In genomic region chr17:15425931-15426330, GRCm38 (mm10) we compare ENCODE assay signal across 18 mouse cellular contexts. TPM values are rescaled to one million over a fixed set of nuclear protein-coding genes. Genes with fewer than 3 reads are reported as not detected.
DNase-seq lines count a peak whose midpoint lies in the region; ATAC-seq lines count a peak whose summit lies in the region.
"Had no signal": no experiment of that assay in that cellular context is flagged by ENCODE, and none has a peak within 500 bp of the region (broad histone marks: within the 10 kb centered on the region; RNA-seq: fewer than 3 reads in every experiment).

No protein-coding gene starts in this region.

- H3K36me3 ChIP-seq in heart, embryonic 11.5 days (ENCODE audit: control insufficient read depth, insufficient read depth, low read length): peaks cover 31% of the 10 kb centered on the region

- ATAC-seq in heart, embryonic 11.5 days (replicated peaks; ENCODE audit: insufficient number of reproducible peaks, low FRiP score, low TSS enrichment): no peak
- ATAC-seq in CD4-positive, CD25-positive, alpha-beta regulatory T cell, adult 4 months: no peak
- ATAC-seq: forebrain, embryonic 16.5 days; intestine, embryonic 16.5 days had no signal

- H3K27ac ChIP-seq in heart, embryonic 11.5 days (ENCODE audit: low read depth, low read length): no peak overlapping the region
- H3K27ac ChIP-seq: embryonic facial prominence, embryonic 13.5 days; forebrain, embryonic 12.5 days; heart, embryonic 13.5 days; hindbrain, embryonic 15.5 days had no signal

- intact Hi-C loops in heart, postnatal 36 days (cut with DNase I): no loop called here
- intact Hi-C loops in gastrocnemius, postnatal 14 days (cut with DNase I; ENCODE audit: low total_unique reads): no loop called here

- H3K4me3 ChIP-seq in heart, embryonic 11.5 days (ENCODE audit: low read depth, low read length): no peak overlapping the region
- H3K4me3 ChIP-seq: embryonic facial prominence, embryonic 13.5 days; forebrain, embryonic 12.5 days; heart, embryonic 13.5 days; hindbrain, embryonic 15.5 days had no signal

- 83% methylated on average over 3 of the region's 3 CpGs for WGBS in heart, embryonic 11.5 days (ENCODE audit: insufficient replicate concordance)

- no peaks in the 10 kb centered on the region for H3K27me3 ChIP-seq in heart, embryonic 11.5 days (ENCODE audit: control insufficient read depth, insufficient read depth, low read length)
- H3K27me3 ChIP-seq: embryonic facial prominence, embryonic 13.5 days; forebrain, embryonic 12.5 days; heart, embryonic 13.5 days; hindbrain, embryonic 15.5 days had no signal

- no peak overlapping the region for H3K9ac ChIP-seq in heart, embryonic 11.5 days (ENCODE audit: low read depth, low read length)
- H3K9ac ChIP-seq: embryonic facial prominence, embryonic 13.5 days; forebrain, embryonic 12.5 days; heart, embryonic 13.5 days; hindbrain, embryonic 15.5 days had no signal

- no peaks in the 10 kb centered on the region; the same call in 1 of the 2 replicates for H3K4me1 ChIP-seq in heart, embryonic 11.5 days (ENCODE audit: control insufficient read depth, insufficient read depth, low read length)
- H3K4me1 ChIP-seq: embryonic facial prominence, embryonic 13.5 days; forebrain, embryonic 12.5 days; hindbrain, embryonic 15.5 days had no signal

- H3K4me2 ChIP-seq in heart, embryonic 11.5 days: no peak overlapping the region
- H3K4me2 ChIP-seq: embryonic facial prominence, embryonic 13.5 days; forebrain, embryonic 12.5 days; heart, embryonic 13.5 days; hindbrain, embryonic 15.5 days had no signal

- no peaks in the 10 kb centered on the region for H3K9me3 ChIP-seq in heart, embryonic 11.5 days (replicated peaks; ENCODE audit: control insufficient read depth, low read length)
- H3K9me3 ChIP-seq: embryonic facial prominence, embryonic 13.5 days; forebrain, embryonic 12.5 days; heart, embryonic 13.5 days; hindbrain, embryonic 15.5 days had no signal

- peak; percentile 95 for DNase-seq in heart, adult 11 months
- DNase-seq in heart, adult 9 months (ENCODE audit: low spot score in 2 of 2): peak; percentile 27 to 34
- no peak for DNase-seq in heart, postnatal 36 days
- peak; percentile 29 for DNase-seq in gastrocnemius, postnatal 14 days
- DNase-seq: adrenal gland, adult 2 months; adrenal gland, postnatal 25 days; cerebellum, adult 18-20 months; cerebellum, adult 9-11 months; cerebellum, postnatal 36 days; kidney, adult 2 months had no signal

RNA-seq across cellular contexts. Expression of gene Fam120b, which starts 29.9 kb away (rescaled TPM):
- polyA plus RNA-seq in heart, embryonic 11.5 days (2014; fragmentation: Nextera tagmentation; extraction: Ambion mirVana): 16.7 and 19.1 TPM in 2 replicates
- total RNA-seq in heart, postnatal 36 days (2021): 10 to 100 TPM; 11.4 to 11.9 TPM
- 1 to 10 TPM; 8.6 to 8.8 TPM for total RNA-seq in gastrocnemius, postnatal 14 days (2021)
- polyA plus RNA-seq in CD4-positive, CD25-positive, alpha-beta regulatory T cell, adult 4 months (2017; shearing (Covaris generic)): 10 to 100 TPM; 33.3 to 55.1 TPM

RNA-seq across cellular contexts. Expression of gene Dll1, which starts 49.3 kb away (rescaled TPM):
- polyA plus RNA-seq in heart, embryonic 11.5 days (2014; fragmentation: Nextera tagmentation; extraction: Ambion mirVana): 5.4 and 6.3 TPM in 2 replicates
- total RNA-seq in heart, postnatal 36 days (2021): 1 to 10 TPM; 6.2 to 7.0 TPM
- total RNA-seq in gastrocnemius, postnatal 14 days (2021): 1 to 10 TPM; 5.6 to 6.0 TPM
- polyA plus RNA-seq in CD4-positive, CD25-positive, alpha-beta regulatory T cell, adult 4 months (2017; shearing (Covaris generic)): under 1 TPM in 1 of 2 experiments, not detected in 1; 0.81 TPM

Comparison
In these comparisons a context has a peak if more than half of its experiments do, and no peak if none do; other contexts are left out.
1. DNase-seq: peak in heart, adult 11 months (single experiment), heart, adult 9 months (2 of 2) and gastrocnemius, postnatal 14 days (single experiment); none in heart, postnatal 36 days (0 of 2).